Mouse (Mus musculus): ENCODE results near the gene Pde11a. TPM values are rescaled to one million over a fixed set of nuclear protein-coding genes. Genes with fewer than 3 reads are reported as not detected.

Gene Pde11a
- polyA plus RNA-seq (2014; fragmentation: Nextera tagmentation; extraction: Ambion mirVana) = 0.31 and 0.52 TPM in 2 replicates

DNA sequence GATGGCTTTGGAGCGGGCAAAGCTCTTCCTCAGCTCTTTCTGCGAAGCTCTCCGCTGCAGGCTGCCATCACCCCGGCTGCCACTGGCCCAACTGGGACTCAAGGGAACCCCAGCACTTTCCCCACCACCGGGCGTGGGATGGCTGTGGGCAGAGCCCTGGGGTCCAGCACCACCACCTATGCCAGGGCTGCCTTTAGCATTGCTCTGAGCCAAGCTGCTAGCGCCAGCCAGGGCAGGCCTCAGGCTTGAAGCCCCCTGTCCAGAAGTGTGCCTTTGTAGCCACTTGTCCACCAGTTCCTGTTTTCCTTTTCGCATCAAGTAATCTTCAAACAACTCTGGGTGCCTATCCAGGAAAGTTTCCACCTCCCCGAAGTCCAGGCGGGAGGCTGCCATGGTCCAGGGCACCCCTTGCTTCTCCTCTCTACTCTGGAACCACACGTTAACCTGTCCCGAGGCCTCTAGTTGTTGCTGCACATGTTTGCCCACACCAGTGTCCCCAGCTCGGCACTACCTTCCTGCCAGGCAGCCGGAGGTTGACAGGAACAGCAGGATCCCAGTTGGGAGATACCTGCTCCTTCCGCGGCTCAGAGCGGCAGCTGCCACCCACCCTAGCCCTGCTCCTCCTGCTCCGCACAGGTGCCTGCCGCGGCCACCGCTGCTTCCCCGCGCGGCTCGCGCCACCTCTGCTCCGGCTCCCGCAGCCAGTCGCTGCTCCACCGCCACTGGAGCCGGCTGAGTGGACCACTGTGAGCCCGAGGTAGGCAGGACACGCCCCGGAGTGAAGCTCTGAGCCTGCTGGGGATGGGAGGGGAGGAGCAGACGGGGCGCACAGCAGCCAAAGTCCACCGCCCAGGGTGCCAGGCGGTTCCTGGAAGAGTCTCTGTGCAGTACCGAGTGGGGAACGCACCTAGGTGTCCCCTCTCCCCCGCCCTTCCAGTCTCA is at the start of gene Pde11a:
TSS of gene Pde11a (minus strand) at position 560 of the 942 bp plus-strand sequence.
- Histone ChIP-seq H3K9ac (ENCODE audit: low read length) (peak within 1 kb of the TSS; percentile 52; the same call in 1 of the 2 replicates), H3K36me3 (ENCODE audit: control insufficient read depth, insufficient read depth, low read length) (no peaks in the 10 kb centered on the region), H3K27me3 (ENCODE audit: control insufficient read depth, insufficient read depth, low read length) (peaks cover 7% of the 10 kb centered on the region), H3K4me1 (ENCODE audit: control insufficient read depth, insufficient read depth, low read length) (no peaks in the 10 kb centered on the region), H3K9me3 (ENCODE audit: control insufficient read depth, low read length) (no peaks in the 10 kb centered on the region), H3K27ac (replicated peaks; ENCODE audit: low read depth, low read length) (no peak within 1 kb of the TSS), H3K4me2 (ENCODE audit: low read depth, severe bottlenecking) (peak within 1 kb of the TSS; percentile 93), H3K4me3 (ENCODE audit: low read depth, low read length) (peak within 1 kb of the TSS; percentile 38)
- ATAC-seq (ENCODE audit: insufficient number of reproducible peaks, low FRiP score, low TSS enrichment, low read depth) = peak; percentile 51; the same call in 1 of the 2 replicates
- 19% methylated on average over 40 of the region's 41 CpGs for WGBS
- peak; percentile 71 for DNase-seq (ENCODE audit: low spot score)

DNA sequence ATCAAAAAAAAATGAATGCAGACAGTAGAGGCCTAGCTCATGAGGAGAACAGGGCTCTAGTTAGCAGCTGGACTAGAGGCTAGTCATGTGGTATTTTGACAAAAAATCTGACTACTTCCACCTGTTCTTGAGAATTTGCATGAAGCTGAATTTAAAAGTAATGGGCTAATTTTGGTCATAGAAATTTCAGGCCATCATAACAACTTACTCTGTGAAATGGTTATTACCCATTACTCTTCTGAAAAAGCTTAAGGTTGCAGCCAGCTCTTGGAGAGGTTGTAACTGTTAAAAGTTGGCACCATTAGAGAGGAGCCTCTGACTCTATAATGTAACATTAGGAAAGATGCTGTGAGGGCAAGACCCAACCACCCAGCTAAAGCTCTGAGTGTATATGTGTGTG is 48.0 kb upstream of the Pde11a start:
- Histone ChIP-seq H3K4me3 (ENCODE audit: low read depth, low read length) (no peak overlapping the region), H3K27me3 (ENCODE audit: control insufficient read depth, insufficient read depth, low read length) (no peaks in the 10 kb centered on the region), H3K27ac (replicated peaks; ENCODE audit: low read depth, low read length) (no peak overlapping the region), H3K36me3 (ENCODE audit: control insufficient read depth, insufficient read depth, low read length) (peaks cover 2% of the 10 kb centered on the region; the same call in 1 of the 2 replicates), H3K9ac (ENCODE audit: low read length) (no peak overlapping the region), H3K9me3 (ENCODE audit: control insufficient read depth, low read length) (no peaks in the 10 kb centered on the region), H3K4me2 (ENCODE audit: low read depth, severe bottlenecking) (no peak overlapping the region), H3K4me1 (ENCODE audit: control insufficient read depth, insufficient read depth, low read length) (no peaks in the 10 kb centered on the region)
- ATAC-seq (ENCODE audit: insufficient number of reproducible peaks, low FRiP score, low TSS enrichment, low read depth) = no peak
- DNase-seq (ENCODE audit: low spot score) = no peak

DNA sequence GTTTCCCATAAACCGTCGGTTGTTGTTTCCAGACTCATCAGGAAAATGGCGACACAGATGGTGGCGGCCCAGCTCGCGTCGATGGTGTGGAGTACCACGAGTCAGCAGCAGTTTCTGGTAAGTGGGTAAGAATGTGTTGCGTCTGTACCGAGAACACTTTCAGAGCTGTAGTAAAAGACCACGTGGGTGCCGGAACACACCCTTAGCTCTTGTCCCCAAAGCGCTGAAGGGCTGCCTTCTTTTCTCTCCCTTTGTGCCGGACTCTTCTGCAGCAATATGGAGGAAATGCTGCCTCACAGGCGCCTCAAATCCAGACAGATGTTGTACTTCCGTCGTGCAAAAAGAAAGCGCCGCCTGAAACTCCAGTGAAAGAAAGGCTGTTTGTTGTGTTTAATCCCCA is 40.1 kb upstream of the Pde11a start:
- Histone ChIP-seq H3K27me3 (ENCODE audit: control insufficient read depth, insufficient read depth, low read length) (no peaks in the 10 kb centered on the region), H3K4me1 (ENCODE audit: control insufficient read depth, insufficient read depth, low read length) (no peaks in the 10 kb centered on the region), H3K4me2 (ENCODE audit: low read depth, severe bottlenecking) (no peak overlapping the region), H3K36me3 (ENCODE audit: control insufficient read depth, insufficient read depth, low read length) (peaks cover 13% of the 10 kb centered on the region), H3K9me3 (ENCODE audit: control insufficient read depth, low read length) (no peaks in the 10 kb centered on the region), H3K9ac (ENCODE audit: low read length) (no peak overlapping the region), H3K27ac (replicated peaks; ENCODE audit: low read depth, low read length) (no peak overlapping the region), H3K4me3 (ENCODE audit: low read depth, low read length) (no peak overlapping the region)
- WGBS = 93% methylated on average over 19 of the region's 19 CpGs
- ATAC-seq (ENCODE audit: insufficient number of reproducible peaks, low FRiP score, low TSS enrichment, low read depth) (no peak), DNase-seq (ENCODE audit: low spot score) (no peak)

DNA sequence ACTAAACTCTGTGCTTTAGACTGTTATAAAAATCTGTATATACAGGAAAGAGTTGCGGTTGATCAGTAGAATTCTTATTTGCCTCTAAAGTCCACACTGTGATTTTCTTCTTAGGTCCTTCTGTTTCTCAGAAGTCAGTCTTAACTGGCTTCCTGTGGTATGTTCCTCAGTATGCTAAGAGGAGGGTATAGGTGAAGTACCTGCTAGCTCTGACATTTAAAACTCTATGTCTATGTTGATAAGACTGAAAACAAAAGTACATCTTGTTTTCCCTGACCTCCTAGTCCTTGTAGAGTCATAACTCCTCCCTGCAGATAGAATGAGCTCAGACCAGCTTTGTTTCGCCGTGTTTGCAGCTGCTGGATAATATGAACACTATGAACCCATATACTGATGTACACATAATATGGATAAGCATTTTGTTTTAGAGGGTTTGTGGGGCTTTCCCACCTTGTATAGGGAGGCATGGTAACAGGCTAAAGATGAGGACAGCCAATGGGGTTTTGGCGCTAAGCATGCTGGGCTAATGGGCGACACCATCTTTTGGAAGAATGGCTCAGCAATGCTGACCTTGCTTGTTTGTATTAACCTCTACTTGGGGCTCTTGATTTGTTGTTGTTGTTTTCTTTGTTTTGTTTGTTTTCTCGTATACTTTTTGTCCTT is 36.1 kb upstream of the Pde11a start:
- Histone ChIP-seq H3K4me1 (ENCODE audit: control insufficient read depth, insufficient read depth, low read length) (peaks cover 5% of the 10 kb centered on the region; the same call in 1 of the 2 replicates), H3K4me2 (ENCODE audit: low read depth, severe bottlenecking) (no peak overlapping the region), H3K9ac (ENCODE audit: low read length) (no peak overlapping the region), H3K9me3 (ENCODE audit: control insufficient read depth, low read length) (no peaks in the 10 kb centered on the region), H3K4me3 (ENCODE audit: low read depth, low read length) (no peak overlapping the region), H3K27me3 (ENCODE audit: control insufficient read depth, insufficient read depth, low read length) (no peaks in the 10 kb centered on the region), H3K27ac (replicated peaks; ENCODE audit: low read depth, low read length) (no peak overlapping the region), H3K36me3 (ENCODE audit: control insufficient read depth, insufficient read depth, low read length) (peaks cover 13% of the 10 kb centered on the region)
- no peak for ATAC-seq (ENCODE audit: insufficient number of reproducible peaks, low FRiP score, low TSS enrichment, low read depth)
- no peak for DNase-seq (ENCODE audit: low spot score)
- WGBS = 94% methylated on average over 6 of the region's 6 CpGs

DNA sequence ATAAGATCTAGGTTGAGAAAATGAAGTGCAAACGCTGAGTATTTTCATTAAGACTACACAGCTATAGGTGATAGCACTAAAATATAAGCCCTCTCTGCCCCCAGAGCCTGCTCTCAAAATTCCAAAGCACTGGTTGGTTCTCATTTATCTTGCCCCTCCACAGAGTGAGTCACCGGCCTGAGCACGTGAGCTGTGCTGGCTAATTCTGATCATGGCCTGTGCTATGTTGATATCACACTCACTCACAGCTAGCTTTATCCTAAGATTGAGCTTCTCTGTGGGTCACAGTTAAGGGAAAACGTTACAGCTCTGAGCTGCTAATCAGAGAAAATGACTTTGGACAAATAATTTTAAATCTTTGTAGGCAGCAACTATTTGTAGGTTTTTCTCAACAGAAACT is 33.7 kb upstream of the Pde11a start:
- 83% methylated on average over 4 of the region's 4 CpGs for WGBS
- DNase-seq (ENCODE audit: low spot score) = no peak
- Histone ChIP-seq H3K27ac (replicated peaks; ENCODE audit: low read depth, low read length) (no peak overlapping the region), H3K4me1 (ENCODE audit: control insufficient read depth, insufficient read depth, low read length) (peaks cover 5% of the 10 kb centered on the region; the same call in 1 of the 2 replicates), H3K9ac (ENCODE audit: low read length) (no peak overlapping the region), H3K4me3 (ENCODE audit: low read depth, low read length) (no peak overlapping the region), H3K36me3 (ENCODE audit: control insufficient read depth, insufficient read depth, low read length) (peaks cover 6% of the 10 kb centered on the region), H3K4me2 (ENCODE audit: low read depth, severe bottlenecking) (no peak overlapping the region), H3K27me3 (ENCODE audit: control insufficient read depth, insufficient read depth, low read length) (no peaks in the 10 kb centered on the region), H3K9me3 (ENCODE audit: control insufficient read depth, low read length) (no peaks in the 10 kb centered on the region)
- no peak for ATAC-seq (ENCODE audit: insufficient number of reproducible peaks, low FRiP score, low TSS enrichment, low read depth)

DNA sequence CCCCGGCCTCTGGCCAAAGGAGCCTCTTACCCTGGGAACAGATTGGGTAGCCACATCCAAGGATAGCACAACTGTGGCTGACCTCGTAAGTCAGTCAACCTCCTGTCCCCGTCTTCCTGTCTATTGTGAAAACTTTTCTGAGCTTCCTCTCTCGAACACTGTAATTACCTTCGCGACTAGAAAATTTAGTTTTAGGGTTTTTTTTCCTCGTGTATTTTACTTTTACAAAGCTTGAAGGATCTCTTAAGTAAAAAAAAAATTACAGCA is 32.0 kb upstream of the Pde11a start:
- Histone ChIP-seq H3K9ac (ENCODE audit: low read length) (peak overlapping the region; percentile 86), H3K27ac (replicated peaks; ENCODE audit: low read depth, low read length) (no peak overlapping the region), H3K4me2 (ENCODE audit: low read depth, severe bottlenecking) (peak overlapping the region; percentile 92), H3K36me3 (ENCODE audit: control insufficient read depth, insufficient read depth, low read length) (peaks cover 2% of the 10 kb centered on the region; the same call in 1 of the 2 replicates), H3K4me1 (ENCODE audit: control insufficient read depth, insufficient read depth, low read length) (peaks cover 5% of the 10 kb centered on the region; the same call in 1 of the 2 replicates), H3K27me3 (ENCODE audit: control insufficient read depth, insufficient read depth, low read length) (no peaks in the 10 kb centered on the region), H3K9me3 (ENCODE audit: control insufficient read depth, low read length) (no peaks in the 10 kb centered on the region), H3K4me3 (ENCODE audit: low read depth, low read length) (peak overlapping the region; percentile 85)
- ATAC-seq (ENCODE audit: insufficient number of reproducible peaks, low FRiP score, low TSS enrichment, low read depth) (no peak), DNase-seq (ENCODE audit: low spot score) (no peak)
- 5% methylated on average over 7 of the region's 7 CpGs for WGBS

DNA sequence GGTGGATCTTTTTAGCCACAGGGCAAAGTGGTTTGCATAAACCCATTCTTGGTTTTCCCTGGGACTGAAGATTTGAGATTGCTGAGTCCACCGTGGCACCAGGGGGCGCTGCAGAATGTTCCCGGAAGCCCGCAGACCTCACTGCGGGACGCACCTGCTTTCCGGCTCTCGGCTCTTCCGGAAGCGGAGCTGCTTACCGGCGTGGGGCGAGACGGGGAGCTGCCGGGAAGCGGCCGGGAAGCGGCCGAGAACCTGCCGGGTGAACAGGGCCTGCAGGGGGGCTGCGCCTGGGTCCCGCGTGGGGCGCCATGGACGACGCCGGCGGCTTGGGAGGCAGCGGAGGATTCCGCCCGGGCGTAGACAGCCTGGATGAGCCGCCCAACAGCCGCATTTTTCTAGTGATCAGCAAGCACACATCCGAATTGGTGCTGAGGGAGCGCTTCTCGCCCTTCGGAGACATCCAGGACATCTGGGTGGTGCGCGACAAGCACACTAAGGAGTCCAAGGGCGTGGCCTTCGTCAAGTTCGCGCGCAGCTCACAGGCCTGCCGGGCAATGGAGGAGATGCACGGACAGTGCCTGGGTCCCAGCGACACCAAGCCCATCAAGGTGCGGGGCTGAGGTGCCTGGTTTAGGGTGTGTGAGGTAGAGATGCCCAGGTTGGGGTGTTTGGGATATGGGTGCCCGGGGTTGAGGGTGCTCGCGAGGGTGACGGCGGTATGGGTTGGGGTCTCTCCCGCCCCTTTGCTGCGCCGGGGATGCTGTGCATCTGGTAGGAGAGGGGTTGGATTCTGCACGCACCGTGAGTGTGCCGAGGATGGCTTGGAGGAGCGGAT is 31.5 kb upstream of the Pde11a start, which contains the start of gene Rbm45:
TSS of gene Rbm45 (plus strand) at position 164 of the 835 bp plus-strand sequence.
- whole genome bisulfite sequencing = under 1% methylated on average over 61 of the region's 61 CpGs
- Histone ChIP-seq H3K27ac (replicated peaks; ENCODE audit: low read depth, low read length) (no peak within 1 kb of the TSS), H3K9me3 (ENCODE audit: control insufficient read depth, low read length) (no peaks in the 10 kb centered on the region), H3K4me2 (ENCODE audit: low read depth, severe bottlenecking) (peak within 1 kb of the TSS; percentile 92), H3K4me3 (ENCODE audit: low read depth, low read length) (peak within 1 kb of the TSS; percentile 85), H3K9ac (ENCODE audit: low read length) (peak within 1 kb of the TSS; percentile 86), H3K36me3 (ENCODE audit: control insufficient read depth, insufficient read depth, low read length) (0 out of 2 replicates have a peak, but pooled peaks cover 2% of the 10 kb centered on the region), H3K4me1 (ENCODE audit: control insufficient read depth, insufficient read depth, low read length) (peaks cover 5% of the 10 kb centered on the region; the same call in 1 of the 2 replicates), H3K27me3 (ENCODE audit: control insufficient read depth, insufficient read depth, low read length) (no peaks in the 10 kb centered on the region)
- DNase-seq (ENCODE audit: low spot score) (peak; percentile 93), ATAC-seq (ENCODE audit: insufficient number of reproducible peaks, low FRiP score, low TSS enrichment, low read depth) (peak; percentile 80)

Data from limb, embryonic 11.5 days (tissue).